ENCODE assay signal across 17 mouse cellular contexts in the genomic region with DNA sequence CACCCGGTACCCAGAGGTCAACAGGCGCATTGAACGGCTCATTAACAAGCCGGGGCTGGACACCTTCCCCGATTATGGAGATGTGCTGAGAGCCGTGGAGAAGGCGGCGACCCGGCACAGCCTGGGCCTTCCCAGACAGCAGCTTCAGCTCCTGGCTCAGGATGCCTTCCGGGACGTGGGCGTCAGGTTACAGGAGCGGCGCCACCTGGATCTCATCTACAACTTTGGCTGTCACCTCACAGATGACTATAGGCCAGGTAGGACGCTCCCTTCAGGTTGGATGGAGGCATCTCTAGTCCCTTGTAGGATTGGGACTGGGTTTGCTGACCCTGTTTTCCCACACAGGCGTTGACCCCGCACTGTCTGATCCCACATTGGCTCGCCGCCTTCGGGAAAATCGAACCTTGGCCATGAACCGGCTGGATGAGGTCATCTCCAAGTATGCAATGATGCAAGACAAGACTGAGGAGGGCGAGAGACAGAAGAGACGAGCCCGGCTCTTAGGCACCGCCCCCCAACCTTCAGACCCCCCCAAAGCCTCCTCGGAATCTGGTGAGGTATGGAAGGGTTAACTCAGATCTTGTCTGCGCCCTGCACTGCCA. TPM values are rescaled to one million over a fixed set of nuclear protein-coding genes. Genes with fewer than 3 reads are reported as not detected.
DNase-seq lines count a peak whose midpoint lies in the region; ATAC-seq lines count a peak whose summit lies in the region.
"Had no signal": no experiment of that assay in that cellular context is flagged by ENCODE, and none has a peak within 500 bp of the region (broad histone marks: within the 10 kb centered on the region; RNA-seq: fewer than 3 reads in every experiment).

No protein-coding gene starts in this region.

- H3K4me2 ChIP-seq in heart, embryonic 11.5 days: no peak overlapping the region
- H3K4me2 ChIP-seq in midbrain, embryonic 16.5 days (ENCODE audit: low read length): no peak overlapping the region
- H3K4me2 ChIP-seq in limb, embryonic 12.5 days: no peak overlapping the region
- H3K4me2 ChIP-seq: liver, embryonic 15.5 days; neural tube, embryonic 13.5 days had no signal

- no peak overlapping the region for H3K27ac ChIP-seq in heart, embryonic 11.5 days (ENCODE audit: low read depth, low read length)
- no peak overlapping the region for H3K27ac ChIP-seq in midbrain, embryonic 10.5 days (replicated peaks)
- no peak overlapping the region for H3K27ac ChIP-seq in midbrain, embryonic 16.5 days (ENCODE audit: low read length)
- no peak overlapping the region for H3K27ac ChIP-seq in limb, embryonic 12.5 days
- H3K27ac ChIP-seq: liver, embryonic 15.5 days; neural tube, embryonic 13.5 days had no signal

- H3K4me3 ChIP-seq in heart, embryonic 11.5 days (ENCODE audit: low read depth, low read length): no peak overlapping the region; the same call in 1 of the 2 replicates
- H3K4me3 ChIP-seq in midbrain, embryonic 10.5 days: 0 out of 2 replicates have a peak overlapping the region, but pooled peaks have one; percentile 10
- no peak overlapping the region for H3K4me3 ChIP-seq in midbrain, embryonic 16.5 days (ENCODE audit: low read depth, low read length)
- H3K4me3 ChIP-seq in limb, embryonic 12.5 days (replicated peaks): peak overlapping the region; percentile 6; the same call in 1 of the 2 replicates
- H3K4me3 ChIP-seq: liver, embryonic 15.5 days; neural tube, embryonic 13.5 days had no signal

- H3K36me3 ChIP-seq in heart, embryonic 11.5 days (ENCODE audit: control insufficient read depth, insufficient read depth, low read length): peaks cover 31% of the 10 kb centered on the region
- peaks cover 50% of the 10 kb centered on the region for H3K36me3 ChIP-seq in midbrain, embryonic 10.5 days
- peaks cover 22% of the 10 kb centered on the region for H3K36me3 ChIP-seq in midbrain, embryonic 16.5 days (ENCODE audit: control insufficient read depth, insufficient read depth, low read length)
- peaks cover 47% of the 10 kb centered on the region for H3K36me3 ChIP-seq in limb, embryonic 12.5 days

- H3K9me3 ChIP-seq in heart, embryonic 11.5 days (replicated peaks; ENCODE audit: control insufficient read depth, low read length): no peaks in the 10 kb centered on the region
- H3K9me3 ChIP-seq in midbrain, embryonic 10.5 days (replicated peaks): no peaks in the 10 kb centered on the region
- no peaks in the 10 kb centered on the region for H3K9me3 ChIP-seq in midbrain, embryonic 16.5 days (replicated peaks; ENCODE audit: control insufficient read depth, low read length, poor library complexity, severe bottlenecking)
- no peaks in the 10 kb centered on the region for H3K9me3 ChIP-seq in limb, embryonic 12.5 days
- H3K9me3 ChIP-seq: neural tube, embryonic 13.5 days had no signal

- H3K27me3 ChIP-seq in heart, embryonic 11.5 days (ENCODE audit: control insufficient read depth, insufficient read depth, low read length): no peaks in the 10 kb centered on the region
- peaks cover 3% of the 10 kb centered on the region; the same call in 1 of the 2 replicates for H3K27me3 ChIP-seq in midbrain, embryonic 10.5 days (ENCODE audit: low read depth, poor library complexity, severe bottlenecking)
- no peaks in the 10 kb centered on the region for H3K27me3 ChIP-seq in midbrain, embryonic 16.5 days (ENCODE audit: control insufficient read depth, insufficient read depth, low read depth, low read length)
- H3K27me3 ChIP-seq in limb, embryonic 12.5 days: no peaks in the 10 kb centered on the region
- H3K27me3 ChIP-seq: liver, embryonic 15.5 days; neural tube, embryonic 13.5 days had no signal

- no peak overlapping the region for H3K9ac ChIP-seq in heart, embryonic 11.5 days (ENCODE audit: low read depth, low read length)
- no peak overlapping the region for H3K9ac ChIP-seq in midbrain, embryonic 16.5 days (ENCODE audit: low read depth, low read length)
- H3K9ac ChIP-seq in limb, embryonic 12.5 days (replicated peaks): no peak overlapping the region
- H3K9ac ChIP-seq: liver, embryonic 15.5 days; neural tube, embryonic 13.5 days had no signal

- peak; percentile 92 for DNase-seq in heart, adult 11 months
- no peak for DNase-seq in midbrain, embryonic 10.5 days (ENCODE audit: low spot score)
- DNase-seq in R1 (ENCODE audit: low read depth, low spot score): peak; percentile 56
- DNase-seq in right cerebral cortex, adult 2 months (ENCODE audit: low spot score in 2 of 2): no peak
- DNase-seq: adrenal gland, postnatal 36 days; layer of hippocampus, postnatal 36 days; left cerebral cortex, postnatal 4 days; midbrain, embryonic 14.5 days; spleen, adult 18-20 months had no signal

- WGBS in heart, embryonic 11.5 days (ENCODE audit: insufficient replicate concordance): 89% methylated on average over 28 of the region's 28 CpGs
- WGBS in midbrain, embryonic 10.5 days: 93% methylated on average over 28 of the region's 28 CpGs
- 94% methylated on average over 28 of the region's 28 CpGs for WGBS in midbrain, embryonic 16.5 days
- WGBS in limb, embryonic 12.5 days: 93% methylated on average over 28 of the region's 28 CpGs

- ATAC-seq in heart, embryonic 11.5 days (replicated peaks; ENCODE audit: insufficient number of reproducible peaks, low FRiP score, low TSS enrichment): no peak
- no peak for ATAC-seq in midbrain, embryonic 16.5 days
- no peak for ATAC-seq in limb, embryonic 12.5 days (ENCODE audit: insufficient number of reproducible peaks, insufficient read depth, low FRiP score, low TSS enrichment, low read depth)
- ATAC-seq: CD4-positive, CD25-positive, alpha-beta regulatory T cell, adult 4 months; hindbrain, embryonic 16.5 days had no signal

- H3K4me1 ChIP-seq in heart, embryonic 11.5 days (ENCODE audit: control insufficient read depth, insufficient read depth, low read length): peaks cover 17% of the 10 kb centered on the region
- H3K4me1 ChIP-seq in midbrain, embryonic 10.5 days: peaks cover 58% of the 10 kb centered on the region
- peaks cover 23% of the 10 kb centered on the region for H3K4me1 ChIP-seq in midbrain, embryonic 16.5 days (ENCODE audit: control insufficient read depth, insufficient read depth, low read length)
- H3K4me1 ChIP-seq in limb, embryonic 12.5 days (replicated peaks): peaks cover 46% of the 10 kb centered on the region

RNA-seq across cellular contexts. Expression of gene Daxx, which starts 2.7 kb away (rescaled TPM):
- 26.4 and 37.0 TPM in 2 replicates for polyA plus RNA-seq in heart, embryonic 11.5 days (2014; fragmentation: Nextera tagmentation; extraction: Ambion mirVana)
- 77.5 and 82.6 TPM in 2 replicates for polyA plus RNA-seq in midbrain, embryonic 10.5 days (2016; fragmentation: Nextera tagmentation; extraction: Ambion mirVana)
- polyA plus RNA-seq in midbrain, embryonic 16.5 days (2015; fragmentation: Nextera tagmentation; extraction: Ambion mirVana): 55.1 and 59.7 TPM in 2 replicates
- polyA plus RNA-seq in limb, embryonic 12.5 days (2016; fragmentation: Nextera tagmentation; extraction: Ambion mirVana): 66.2 and 79.3 TPM in 2 replicates

RNA-seq across cellular contexts. Expression of gene Tapbp, which starts 3.8 kb away (rescaled TPM):
- polyA plus RNA-seq in heart, embryonic 11.5 days (2014; fragmentation: Nextera tagmentation; extraction: Ambion mirVana): 22.0 and 23.4 TPM in 2 replicates
- polyA plus RNA-seq in midbrain, embryonic 10.5 days (2016; fragmentation: Nextera tagmentation; extraction: Ambion mirVana): 14.9 and 17.3 TPM in 2 replicates
- polyA plus RNA-seq in midbrain, embryonic 16.5 days (2015; fragmentation: Nextera tagmentation; extraction: Ambion mirVana): 21.1 and 26.1 TPM in 2 replicates
- polyA plus RNA-seq in limb, embryonic 12.5 days (2016; fragmentation: Nextera tagmentation; extraction: Ambion mirVana): 21.5 and 23.5 TPM in 2 replicates

RNA-seq across cellular contexts. Expression of gene Zbtb22, which starts 3.8 kb away (rescaled TPM):
- polyA plus RNA-seq in heart, embryonic 11.5 days (2014; fragmentation: Nextera tagmentation; extraction: Ambion mirVana): 7.2 and 7.8 TPM in 2 replicates
- polyA plus RNA-seq in midbrain, embryonic 10.5 days (2016; fragmentation: Nextera tagmentation; extraction: Ambion mirVana): 23.5 and 24.1 TPM in 2 replicates
- 16.8 TPM in 2 replicates for polyA plus RNA-seq in midbrain, embryonic 16.5 days (2015; fragmentation: Nextera tagmentation; extraction: Ambion mirVana)
- polyA plus RNA-seq in limb, embryonic 12.5 days (2016; fragmentation: Nextera tagmentation; extraction: Ambion mirVana): 21.8 and 22.4 TPM in 2 replicates

RNA-seq across cellular contexts. Expression of gene Platr17, which starts 7.0 kb away (rescaled TPM):
- polyA plus RNA-seq in heart, embryonic 11.5 days (2014; fragmentation: Nextera tagmentation; extraction: Ambion mirVana): not detected in 2 replicates
- 0.30 TPM in 1 of 2 replicates, not detected in the other for polyA plus RNA-seq in midbrain, embryonic 10.5 days (2016; fragmentation: Nextera tagmentation; extraction: Ambion mirVana)
- polyA plus RNA-seq in midbrain, embryonic 16.5 days (2015; fragmentation: Nextera tagmentation; extraction: Ambion mirVana): 0.36 and 0.55 TPM in 2 replicates
- 0.46 and 1.1 TPM in 2 replicates for polyA plus RNA-seq in limb, embryonic 12.5 days (2016; fragmentation: Nextera tagmentation; extraction: Ambion mirVana)
- polyA plus RNA-seq: gonadal fat pad, adult 2 months; midbrain, embryonic 14.5 days had no signal

RNA-seq across cellular contexts. Expression of gene Rgl2, which starts 17.4 kb away (rescaled TPM):
- polyA plus RNA-seq in heart, embryonic 11.5 days (2014; fragmentation: Nextera tagmentation; extraction: Ambion mirVana): 25.8 and 27.8 TPM in 2 replicates
- polyA plus RNA-seq in midbrain, embryonic 10.5 days (2016; fragmentation: Nextera tagmentation; extraction: Ambion mirVana): 43.1 and 46.9 TPM in 2 replicates
- 54.9 and 57.2 TPM in 2 replicates for polyA plus RNA-seq in midbrain, embryonic 16.5 days (2015; fragmentation: Nextera tagmentation; extraction: Ambion mirVana)
- 61.3 and 64.2 TPM in 2 replicates for polyA plus RNA-seq in limb, embryonic 12.5 days (2016; fragmentation: Nextera tagmentation; extraction: Ambion mirVana)

Comparison
In these comparisons a context has a peak if more than half of its experiments do, and no peak if none do; other contexts are left out.
1. H3K4me3 ChIP-seq: peak in midbrain, embryonic 10.5 days (single experiment) and limb, embryonic 12.5 days (single experiment); none in heart, embryonic 11.5 days (single experiment) and midbrain, embryonic 16.5 days (single experiment).
2. DNase-seq: peak in heart, adult 11 months (single experiment) and R1 (single experiment); none in midbrain, embryonic 10.5 days (single experiment) and right cerebral cortex, adult 2 months (0 of 2).